Mouse (Mus musculus): ENCODE results near the gene Olfr1281. TPM values are rescaled to one million over a fixed set of nuclear protein-coding genes. Genes with fewer than 3 reads are reported as not detected.

Olfr1281 gene
- not detected in 2 replicates for polyA plus RNA-seq (2012)

- TF ChIP-seq GATA1 (IDR thresholded peaks at IDR 0.05; ENCODE audit: low read length): no peak
Measured at GRCm38 (mm10) chr2:111326220-111326619, at the start of gene Olfr1281. TSS of gene Olfr1281 (plus strand) at chr2:111326520.

DNA sequence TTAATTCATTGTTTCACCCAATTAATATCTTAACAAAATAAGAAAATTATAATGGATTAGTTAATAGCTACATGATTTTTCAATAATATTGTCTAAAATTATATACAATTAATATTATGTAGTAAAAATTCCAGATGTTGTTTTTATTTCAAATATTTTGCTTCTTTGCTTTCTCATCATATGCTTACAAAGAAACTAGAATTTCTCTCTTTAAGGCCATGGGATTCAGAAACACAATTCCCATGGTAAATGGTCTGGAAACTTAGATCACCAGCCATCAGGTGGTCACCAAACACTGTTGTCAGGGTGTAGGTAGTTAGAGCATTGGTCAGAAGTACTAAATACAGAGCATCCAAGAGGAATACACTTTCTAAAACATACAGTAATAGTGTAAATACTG, 36.5 kb upstream of the Olfr1281 start, which contains the start of gene Olfr1278:
Gene Olfr1278, plus strand, starts transcription at position 301 of the 400 bp plus-strand sequence.
- no peak for TF ChIP-seq GATA1 (IDR thresholded peaks at IDR 0.05; ENCODE audit: low read length)

- no peak for TF ChIP-seq GATA1 (IDR thresholded peaks at IDR 0.05; ENCODE audit: low read length)
Measured at GRCm38 (mm10) chr2:111298541-111298940, 27.8 kb upstream of the Olfr1281 start.

GRCm38 (mm10) chr2:111300374-111300773, 25.9 kb upstream of the Olfr1281 start, which contains the start of gene Olfr1279:
TSS of gene Olfr1279 (plus strand) at chr2:111300635.
- TF ChIP-seq GATA1 (IDR thresholded peaks at IDR 0.05; ENCODE audit: low read length): no peak

DNA sequence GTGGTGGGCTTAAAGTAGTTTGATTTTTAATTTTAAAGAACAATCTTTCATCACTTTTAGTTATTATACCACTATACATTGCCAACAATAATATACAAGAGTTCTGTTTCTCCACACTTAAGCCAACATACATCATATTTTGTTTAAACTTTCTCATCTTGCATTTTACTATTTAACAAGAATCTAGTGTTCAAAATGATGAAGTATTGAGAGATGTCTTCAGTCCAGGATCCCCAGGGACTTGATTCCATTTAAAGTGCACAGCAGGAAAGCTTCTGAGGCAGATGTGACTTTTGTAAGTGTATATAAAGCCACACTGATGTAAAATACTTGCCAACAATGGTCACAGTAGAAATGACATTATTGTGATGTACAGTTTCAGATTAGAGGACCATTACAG, 12.6 kb upstream of the Olfr1281 start, which contains the start of gene Olfr1280:
Gene Olfr1280, plus strand, starts transcription at position 301 of the 400 bp plus-strand sequence.
- TF ChIP-seq GATA1 (IDR thresholded peaks at IDR 0.05; ENCODE audit: low read length): no peak

DNA sequence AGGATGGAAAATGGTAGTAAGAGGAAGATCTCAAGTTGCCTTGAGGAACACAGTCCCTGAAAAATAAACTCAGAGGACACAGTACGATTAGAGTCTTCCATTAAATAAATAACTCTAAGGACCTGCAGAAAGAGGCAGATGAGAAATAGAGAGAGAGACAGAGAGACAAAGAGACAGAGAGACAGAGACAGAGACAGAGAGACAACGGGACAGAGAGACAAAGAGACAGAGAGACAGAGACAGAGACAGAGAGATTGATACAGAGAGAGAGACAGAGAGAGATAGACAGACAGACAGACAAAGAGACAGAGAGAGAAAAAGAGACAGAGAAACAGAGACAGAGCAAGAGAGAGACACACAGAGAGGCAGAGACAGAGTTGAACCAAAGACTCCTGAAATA, 9.7 kb downstream of the Olfr1281 start, which contains the start of gene Olfr1282:
Gene Olfr1282, minus strand, starts transcription at position 101 of the 400 bp plus-strand sequence.
- no peak for TF ChIP-seq GATA1 (IDR thresholded peaks at IDR 0.05; ENCODE audit: low read length)

GRCm38 (mm10) chr2:111366490-111366889, 40.2 kb downstream of the Olfr1281 start, which contains the start of gene Olfr1283:
TSS of gene Olfr1283 (plus strand) at chr2:111366790.
- TF ChIP-seq GATA1 (IDR thresholded peaks at IDR 0.05; ENCODE audit: low read length): no peak

GRCm38 (mm10) chr2:111375222-111375621, 48.9 kb downstream of the Olfr1281 start, which contains the start of gene Olfr1284:
TSS of gene Olfr1284 (plus strand) at chr2:111375522.
- no peak for TF ChIP-seq GATA1 (IDR thresholded peaks at IDR 0.05; ENCODE audit: low read length)

Other genes starting within 250 kb of the Olfr1281 start
- not detected in 2 replicates for gene Gm13941, start 220.5 kb upstream of the Olfr1281 start, polyA plus RNA-seq (2012)
- gene Gm15130, start 173.6 kb upstream of the Olfr1281 start, polyA plus RNA-seq (2012): not detected in 2 replicates
- gene 4930430A15Rik, start 96.9 kb upstream of the Olfr1281 start, polyA plus RNA-seq (2012): not detected in 2 replicates
- gene Olfr1275, start 91.2 kb upstream of the Olfr1281 start, polyA plus RNA-seq (2012): not detected in 2 replicates
- gene Olfr1276, start 72.0 kb upstream of the Olfr1281 start, polyA plus RNA-seq (2012): not detected in 2 replicates
- not detected in 2 replicates for gene Olfr1277, start 52.4 kb upstream of the Olfr1281 start, polyA plus RNA-seq (2012)
- not detected in 2 replicates for gene Olfr1278, start 36.4 kb upstream of the Olfr1281 start, polyA plus RNA-seq (2012)
- gene Olfr1279, start 25.9 kb upstream of the Olfr1281 start, polyA plus RNA-seq (2012): not detected in 2 replicates
- gene Olfr1280, start 12.5 kb upstream of the Olfr1281 start, polyA plus RNA-seq (2012): not detected in 2 replicates
- not detected in 2 replicates for gene Olfr1282, start 9.6 kb downstream of the Olfr1281 start, polyA plus RNA-seq (2012)
- gene Olfr1283, start 40.3 kb downstream of the Olfr1281 start, polyA plus RNA-seq (2012): not detected in 2 replicates
- not detected in 2 replicates for gene Olfr1284, start 49.0 kb downstream of the Olfr1281 start, polyA plus RNA-seq (2012)
- gene Olfr1286, start 96.6 kb downstream of the Olfr1281 start, polyA plus RNA-seq (2012): not detected in 2 replicates
- gene Olfr1287, start 122.6 kb downstream of the Olfr1281 start, polyA plus RNA-seq (2012): not detected in 2 replicates
- not detected in 2 replicates for gene Olfr1288, start 147.6 kb downstream of the Olfr1281 start, polyA plus RNA-seq (2012)
- gene Olfr1289, start 154.3 kb downstream of the Olfr1281 start, polyA plus RNA-seq (2012): not detected in 2 replicates
- gene Olfr1290, start 167.3 kb downstream of the Olfr1281 start, polyA plus RNA-seq (2012): not detected in 2 replicates
- not detected in 2 replicates for gene Olfr1291-ps1, start 170.7 kb downstream of the Olfr1281 start, polyA plus RNA-seq (2012)
- not detected in 2 replicates for gene Olfr1293-ps, start 198.7 kb downstream of the Olfr1281 start, polyA plus RNA-seq (2012)
- gene Olfr1294, start 213.8 kb downstream of the Olfr1281 start, polyA plus RNA-seq (2012): not detected in 2 replicates
- gene Olfr1295, start 243.2 kb downstream of the Olfr1281 start, polyA plus RNA-seq (2012): not detected in 2 replicates

Data from G1E-ER4 (cell line).